Mouse (Mus musculus): ENCODE measurements around the gene Ankrd13a.

DNA sequence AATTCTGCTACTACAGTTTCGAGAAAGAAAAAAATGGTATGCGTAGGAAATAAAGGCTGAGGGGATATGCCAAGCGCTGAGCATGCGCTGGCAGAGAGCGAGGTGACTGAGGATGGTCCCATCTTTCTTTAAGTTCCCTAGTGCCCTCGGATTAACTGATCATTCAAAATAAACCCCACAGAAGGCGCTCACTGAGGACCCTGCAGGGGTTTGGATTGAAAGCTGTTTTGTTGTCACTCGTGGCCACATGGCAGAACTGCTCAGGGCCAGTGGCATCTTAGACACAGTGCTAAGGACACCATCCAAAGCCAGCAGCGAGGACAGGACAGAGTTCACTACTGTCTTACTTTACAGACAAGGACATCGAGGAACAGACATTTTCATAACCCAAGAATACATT, 24.2 kb upstream of the Ankrd13a start:
- TF ChIP-seq MAX (IDR thresholded peaks at IDR 0.05; ENCODE audit: low read depth) (no peak), POLR2A (IDR thresholded peaks at IDR 0.05; ENCODE audit: insufficient read length, low read depth) (no peak), REST (IDR thresholded peaks at IDR 0.05; ENCODE audit: insufficient read depth, insufficient read length) (no peak), USF1 (IDR thresholded peaks at IDR 0.05; ENCODE audit: low read depth) (no peak), CEBPB (IDR thresholded peaks at IDR 0.05; ENCODE audit: insufficient read depth, poor library complexity, severe bottlenecking) (no peak), TCF12 (IDR thresholded peaks at IDR 0.05; ENCODE audit: insufficient read depth, poor library complexity, severe bottlenecking) (no peak), TCF3 (IDR thresholded peaks at IDR 0.05; ENCODE audit: insufficient read length, low read depth) (no peak), MYOG (IDR thresholded peaks at IDR 0.05; ENCODE audit: control insufficient read depth in 1 of 3, insufficient read depth in 1 of 3, insufficient read length in 2 of 3, low read depth in 2 of 3) (no peak), POLR2AphosphoS2 (IDR thresholded peaks at IDR 0.05; ENCODE audit: insufficient read length, low read depth) (no peak), E2F4 (IDR thresholded peaks at IDR 0.05; ENCODE audit: insufficient read depth) (no peak)

Data from myocyte (in vitro differentiated cells).